Mouse (Mus musculus): ENCODE data around the gene Armc5. TPM values are rescaled to one million over a fixed set of nuclear protein-coding genes. Genes with fewer than 3 reads are reported as not detected.

The Armc5 gene
- polyA plus RNA-seq (2012; rRNA removed): 17.6 and 23.9 TPM in 2 replicates

GRCm38 (mm10) chr7:128236856-128237592 lies at the start of gene Armc5:
TSS of gene Armc5 (plus strand) at chr7:128237342.

GRCm38 (mm10) chr7:128206152-128206551 lies 31.0 kb upstream of the Armc5 start, which contains the start of gene Cox6a2:
TSS of gene Cox6a2 (minus strand) at chr7:128206387.

GRCm38 (mm10) chr7:128237927-128238778 lies 1.0 kb downstream of the Armc5 start, which contains the start of gene 9130023H24Rik:
TSS of gene 9130023H24Rik (minus strand) at chr7:128238031.

GRCm38 (mm10) chr7:128246496-128247391 lies 9.6 kb downstream of the Armc5 start, which contains the start of gene Tgfb1i1:
TSS of gene Tgfb1i1 (plus strand) at chr7:128246812.

GRCm38 (mm10) chr7:128265411-128265810 lies 28.3 kb downstream of the Armc5 start, which contains the start of gene Slc5a2:
TSS of gene Slc5a2 (plus strand) at chr7:128265657.

Other genes with a start within 250 kb of the Armc5 start
- 87.6 and 101 TPM in 2 replicates for gene Pycard, start 243.5 kb upstream of the Armc5 start, polyA plus RNA-seq (2012; rRNA removed)
- 4.5 and 4.9 TPM in 2 replicates for gene Trim72, start 233.4 kb upstream of the Armc5 start, polyA plus RNA-seq (2012; rRNA removed)
- 1.7 and 3.5 TPM in 2 replicates for gene Itgam, start 174.7 kb upstream of the Armc5 start, polyA plus RNA-seq (2012; rRNA removed)
- not detected in 2 replicates for gene Gm49368, start 174.7 kb upstream of the Armc5 start, polyA plus RNA-seq (2012; rRNA removed)
- gene Itgax, start 107.8 kb upstream of the Armc5 start, polyA plus RNA-seq (2012; rRNA removed): 0.73 and 1.2 TPM in 2 replicates
- gene Itgad, start 83.0 kb upstream of the Armc5 start, polyA plus RNA-seq (2012; rRNA removed): 0.14 TPM in 1 of 2 replicates, not detected in the other
- 37.8 and 45.1 TPM in 2 replicates for gene Cox6a2, start 31.0 kb upstream of the Armc5 start, polyA plus RNA-seq (2012; rRNA removed)
- 0.51 and 0.58 TPM in 2 replicates for gene 9130023H24Rik, start 689 bp downstream of the Armc5 start, polyA plus RNA-seq (2012; rRNA removed)
- 93.6 and 96.8 TPM in 2 replicates for gene Tgfb1i1, start 9.5 kb downstream of the Armc5 start, polyA plus RNA-seq (2012; rRNA removed)
- 0.09 and 0.13 TPM in 2 replicates for gene Slc5a2, start 28.3 kb downstream of the Armc5 start, polyA plus RNA-seq (2012; rRNA removed)
- 23.2 and 25.4 TPM in 2 replicates for gene BC017158, start 60.8 kb downstream of the Armc5 start, polyA plus RNA-seq (2012; rRNA removed)
- gene Rgs10, start 181.4 kb downstream of the Armc5 start, polyA plus RNA-seq (2012; rRNA removed): 6.9 and 9.9 TPM in 2 replicates
- gene Tial1, start 224.4 kb downstream of the Armc5 start, polyA plus RNA-seq (2012; rRNA removed): 6.2 and 6.8 TPM in 2 replicates

All from stomach, adult 2 months (tissue).